Mouse (Mus musculus) thymus, postnatal 14 days (tissue): ENCODE data around the gene Myrip.
"Not testable (repeated sequence)": the region's sequence is repeated elsewhere in the genome, so short reads cannot be mapped to it uniquely, and the experiment has no call there.

Source experiments
- DNase-seq: peaks from one replicate; pipeline ENCODE4 v3.0.0; 2021

Gene Myrip

DNA sequence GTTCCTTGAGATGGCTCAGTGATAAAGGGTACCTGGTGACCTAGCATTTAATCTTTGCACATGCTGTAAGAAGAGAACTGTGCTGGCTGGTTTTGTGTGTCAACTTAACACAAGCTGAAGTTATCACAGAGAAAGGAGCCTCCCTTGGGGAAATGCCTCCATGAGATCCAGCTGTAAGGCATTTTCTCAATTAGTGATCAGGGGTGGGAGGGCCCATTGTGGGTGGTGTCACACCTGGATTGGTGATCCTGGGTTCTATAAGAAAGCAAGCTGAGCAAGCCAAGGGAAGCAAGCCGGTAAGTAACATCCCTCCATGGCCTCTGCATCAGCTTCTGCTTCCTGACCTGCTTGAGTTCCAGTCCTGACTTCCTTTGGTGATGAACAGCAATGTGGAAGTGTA lies at the start of gene Myrip:
Gene Myrip, plus strand, starts transcription at position 301 of the 400 bp plus-strand sequence.
- not testable (repeated sequence) for DNase-seq

DNA sequence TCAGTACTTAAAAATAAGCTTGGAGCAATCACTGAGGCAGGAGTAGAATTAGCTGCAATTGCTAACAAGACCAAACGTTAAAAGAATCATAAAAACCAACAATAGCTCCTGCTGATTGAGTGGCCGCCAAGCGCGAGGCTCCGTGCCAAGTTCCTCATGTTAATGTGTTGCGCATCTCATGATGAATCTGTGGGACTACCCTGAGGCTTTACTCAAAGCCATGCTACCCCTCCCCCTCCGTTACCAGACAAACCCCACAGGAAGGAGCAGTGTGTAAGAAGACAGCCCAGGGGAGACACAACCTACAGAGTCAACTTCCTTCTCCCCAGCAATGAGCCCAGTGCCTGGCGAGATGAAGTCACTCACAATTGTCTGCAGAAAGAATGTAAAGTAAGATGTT lies 41.5 kb upstream of the Myrip start:
- peak; percentile 61 for DNase-seq

DNA sequence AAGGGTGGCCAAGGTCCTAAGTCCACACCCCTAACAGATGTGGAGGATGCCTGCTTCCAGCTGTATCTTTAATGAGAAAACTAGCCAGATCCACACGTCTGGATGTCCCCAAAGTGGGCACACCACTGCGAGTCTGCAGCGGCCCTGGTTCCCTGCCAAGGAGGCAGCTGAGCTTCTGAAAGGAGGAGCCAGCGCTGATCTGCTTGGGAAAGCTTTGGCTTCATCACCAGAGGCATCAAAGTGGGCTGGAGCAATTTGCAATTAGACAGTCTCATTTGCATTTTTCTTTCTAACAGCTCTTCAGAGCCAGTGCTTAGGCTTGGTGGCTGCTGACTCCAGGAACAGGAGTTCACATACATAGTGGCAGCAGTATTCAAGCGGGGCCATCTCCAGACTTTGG lies 37.3 kb upstream of the Myrip start:
- DNase-seq, result no peak

DNA sequence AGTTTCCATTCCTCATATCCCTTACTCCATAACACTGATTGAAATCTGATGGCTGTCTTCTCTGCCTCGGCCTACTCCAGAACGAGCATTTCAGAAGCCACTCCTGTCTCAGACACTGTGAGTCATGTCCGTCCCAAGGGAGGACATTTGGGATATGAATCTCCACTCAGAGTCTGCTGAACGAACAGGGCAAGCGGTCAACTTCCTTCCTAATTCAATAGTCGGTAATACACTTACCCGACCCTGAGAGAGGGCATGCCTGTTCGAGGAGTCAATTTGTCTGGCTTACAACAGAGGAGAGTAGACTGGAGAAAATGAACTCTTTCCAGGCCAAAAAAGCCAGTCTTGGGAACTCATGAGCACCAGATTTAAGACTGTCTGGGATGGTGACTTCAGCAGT lies 28.2 kb upstream of the Myrip start:
- no peak for DNase-seq

DNA sequence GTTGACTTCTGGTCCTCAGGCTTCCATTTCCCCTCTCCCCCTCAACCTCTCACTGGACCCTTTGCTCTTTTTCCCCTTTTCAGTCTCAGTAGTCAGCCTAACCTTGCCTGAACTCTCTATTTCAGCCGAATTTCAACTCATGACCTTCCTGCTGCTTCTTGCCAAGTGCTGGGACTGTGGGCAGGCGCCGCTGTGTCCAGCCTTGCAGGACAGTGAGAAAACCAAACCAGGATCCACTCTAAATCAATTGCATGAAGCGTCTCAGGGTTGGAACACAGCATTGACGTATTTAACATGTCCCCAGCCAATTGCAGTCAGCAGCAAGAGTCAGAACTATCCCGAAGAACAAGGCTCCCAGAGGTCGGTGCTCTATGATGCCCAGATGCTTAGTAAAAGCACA lies 26.1 kb upstream of the Myrip start:
- DNase-seq, result no peak

DNA sequence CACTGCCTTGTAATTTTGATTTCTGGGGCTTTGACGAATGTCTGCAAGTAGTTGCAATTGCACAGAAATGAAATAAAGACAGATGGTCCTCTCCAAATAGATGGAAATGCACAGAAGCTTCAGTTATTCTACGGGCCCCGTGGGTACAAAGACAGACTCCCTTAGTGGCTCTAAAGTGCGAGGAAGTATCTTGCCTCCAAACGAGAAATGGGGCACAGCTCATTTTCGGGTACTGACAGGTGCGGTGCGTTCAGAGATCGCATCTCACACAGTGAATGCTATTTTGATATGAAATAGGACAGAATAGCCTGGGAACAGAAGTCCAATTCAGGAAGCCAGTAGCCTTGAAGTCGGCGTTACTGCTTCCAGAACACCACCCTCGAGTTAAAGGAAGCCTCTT lies 20.2 kb upstream of the Myrip start:
- DNase-seq, result no peak

DNA sequence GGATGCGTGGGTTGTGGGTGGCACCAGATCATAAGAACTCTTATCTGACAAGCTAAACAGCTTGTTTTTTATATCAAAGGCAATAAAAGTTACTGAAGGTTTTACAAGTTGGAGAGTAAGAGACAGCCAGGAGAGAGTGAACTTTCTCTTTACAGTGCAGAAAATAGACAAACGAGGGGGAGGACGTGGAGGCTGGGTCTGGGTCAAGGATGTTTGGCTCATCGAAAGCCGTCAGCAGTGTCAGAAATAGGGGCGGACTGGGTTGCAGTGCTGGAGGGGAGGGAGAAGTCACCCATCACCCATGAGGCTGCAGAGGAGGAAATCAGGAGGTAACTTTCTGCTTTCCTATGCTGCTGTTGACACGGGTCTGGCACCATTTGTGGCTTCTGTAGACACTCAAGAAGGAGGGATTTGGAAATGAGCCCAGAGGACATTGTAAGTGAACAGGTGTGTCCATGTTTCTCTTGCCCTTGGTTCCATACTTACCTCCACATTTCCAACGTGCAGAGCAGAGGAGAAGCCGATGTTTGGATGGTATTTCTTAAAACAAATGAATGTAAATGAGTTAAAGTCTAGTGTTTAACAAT lies 18.8 kb upstream of the Myrip start:
- DNase-seq, result no peak

DNA sequence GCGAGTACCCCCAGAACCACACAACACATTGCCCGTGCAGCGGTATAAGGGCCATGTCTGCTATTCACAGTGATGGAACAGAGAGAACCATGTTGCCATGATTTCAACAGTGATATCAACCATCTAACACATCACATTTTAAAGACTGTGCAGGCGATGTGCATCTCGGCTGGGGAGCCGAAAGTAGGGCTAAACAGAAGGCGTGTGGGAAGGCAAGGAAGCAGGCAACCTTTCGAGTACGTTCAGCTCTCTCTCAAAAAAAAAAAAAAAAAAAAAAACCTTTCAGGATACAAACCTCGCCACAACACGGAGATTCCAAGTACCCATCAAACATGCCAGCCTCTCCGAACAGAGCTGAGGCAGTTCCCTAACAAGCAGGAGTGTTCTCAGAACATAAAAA lies 17.8 kb upstream of the Myrip start:
- DNase-seq, result no peak

DNA sequence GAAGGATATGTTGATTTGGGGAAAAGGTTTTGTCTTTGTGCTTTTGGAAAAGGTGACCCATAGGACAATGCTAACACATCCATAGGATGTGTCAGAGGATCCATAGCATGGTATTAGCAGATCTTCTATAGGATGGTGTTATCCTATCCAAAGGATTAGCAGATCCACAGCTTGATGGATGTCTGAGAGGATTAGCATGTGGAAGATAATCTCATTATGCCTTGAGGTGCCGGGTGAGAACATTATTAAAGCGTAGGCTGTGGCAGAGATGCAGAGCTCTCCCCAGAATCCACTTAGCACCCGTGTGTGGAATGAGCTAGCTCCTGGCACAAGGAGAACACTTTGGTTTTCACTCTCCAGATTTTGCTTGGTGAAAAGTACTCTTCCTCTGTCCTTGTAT lies 13.3 kb upstream of the Myrip start:
- DNase-seq, result no peak

DNA sequence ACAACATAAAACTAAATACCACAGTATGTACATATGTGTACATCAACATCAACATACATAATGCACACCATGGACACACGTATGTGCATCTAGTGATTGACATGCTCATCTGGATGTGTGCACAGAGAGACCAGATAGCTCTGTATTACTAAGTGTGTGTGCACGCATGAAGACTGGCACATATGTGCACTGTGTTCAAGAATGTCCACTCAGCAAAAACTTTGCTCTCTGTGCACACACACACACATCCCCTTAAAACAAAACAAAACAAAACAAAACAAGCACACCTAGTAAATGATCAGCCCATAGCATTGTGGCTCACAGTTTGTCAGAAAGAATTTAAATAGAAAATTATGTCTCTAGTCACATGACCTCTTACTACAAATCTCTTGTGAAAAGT lies 10.9 kb upstream of the Myrip start:
- no peak for DNase-seq

DNA sequence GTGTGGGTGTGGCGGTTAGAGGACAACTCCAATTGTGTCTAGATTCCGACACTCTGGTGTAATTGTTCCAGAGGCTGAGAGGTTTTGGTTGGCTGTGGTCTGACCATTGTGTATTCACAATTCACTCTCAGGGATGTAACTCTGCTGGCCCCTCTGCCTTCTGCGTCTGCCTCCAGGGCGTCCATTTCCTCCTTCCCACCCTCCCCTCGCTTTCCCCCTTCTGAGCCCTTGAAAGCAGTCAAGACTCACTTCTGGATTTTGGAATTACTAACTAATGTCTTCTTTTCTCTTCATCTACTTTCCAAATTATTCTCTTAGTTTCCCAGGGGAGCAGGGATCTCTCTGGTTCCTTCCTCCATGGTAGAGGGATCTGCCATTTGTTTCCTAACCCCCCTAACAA lies 8.8 kb upstream of the Myrip start:
- DNase-seq, result no peak

DNA sequence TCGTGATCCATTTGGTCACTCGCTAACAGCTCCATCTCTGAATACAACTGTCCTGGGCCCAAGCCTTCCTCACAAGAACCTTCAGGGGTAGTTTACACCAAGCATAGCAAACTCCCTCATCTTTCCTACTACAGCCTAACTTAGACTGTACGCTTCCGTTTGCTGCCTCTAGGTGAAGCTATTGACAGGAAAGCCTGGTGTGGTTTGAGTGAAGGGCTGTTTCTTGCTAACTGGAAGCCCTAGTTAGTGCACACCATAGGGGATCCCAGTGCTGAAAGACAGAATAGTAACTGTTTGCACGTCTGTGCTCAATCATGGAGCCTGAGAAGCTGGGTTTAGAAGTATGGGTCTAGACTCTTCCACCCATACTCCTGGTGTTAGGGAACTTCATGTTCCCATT lies 5.8 kb upstream of the Myrip start:
- no peak for DNase-seq

DNA sequence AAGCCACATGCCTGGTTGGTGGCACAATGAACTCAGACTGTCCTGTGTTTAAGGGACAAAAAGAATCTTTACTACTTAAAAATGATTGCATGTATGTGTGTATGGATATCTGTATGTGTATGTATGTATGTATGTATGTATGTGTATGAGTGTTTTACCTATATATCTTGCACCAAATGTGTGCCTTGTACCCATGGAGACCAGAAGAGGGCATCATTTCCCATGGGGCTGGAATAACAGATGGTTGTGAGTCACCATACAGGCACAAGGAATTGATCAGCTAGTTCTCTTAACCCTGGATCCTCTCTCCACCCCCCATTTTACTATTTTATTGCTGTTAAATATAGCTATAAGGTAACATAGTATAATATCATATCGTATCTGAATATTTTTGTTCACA lies 4.4 kb upstream of the Myrip start:
- DNase-seq, result no peak

DNA sequence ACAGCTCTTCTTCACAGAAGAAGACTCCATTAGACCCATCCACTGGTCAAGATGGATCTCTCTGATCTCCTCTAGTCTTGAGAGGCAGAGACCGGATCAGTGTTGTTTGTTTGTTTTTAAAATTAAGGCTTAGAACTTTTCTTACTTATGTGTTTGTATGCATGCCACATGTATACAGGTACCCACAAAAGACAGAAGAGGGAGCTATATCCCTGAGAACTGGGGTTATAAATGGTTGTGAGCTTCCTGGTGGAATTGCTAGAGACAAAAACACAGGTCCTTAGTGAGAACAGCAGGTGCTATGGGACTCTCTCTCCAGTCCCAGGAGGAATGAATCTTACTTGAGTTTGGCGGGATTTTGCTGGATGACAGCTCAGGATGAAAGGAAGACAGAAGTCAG lies 1.9 kb upstream of the Myrip start:
- no peak for DNase-seq

DNA sequence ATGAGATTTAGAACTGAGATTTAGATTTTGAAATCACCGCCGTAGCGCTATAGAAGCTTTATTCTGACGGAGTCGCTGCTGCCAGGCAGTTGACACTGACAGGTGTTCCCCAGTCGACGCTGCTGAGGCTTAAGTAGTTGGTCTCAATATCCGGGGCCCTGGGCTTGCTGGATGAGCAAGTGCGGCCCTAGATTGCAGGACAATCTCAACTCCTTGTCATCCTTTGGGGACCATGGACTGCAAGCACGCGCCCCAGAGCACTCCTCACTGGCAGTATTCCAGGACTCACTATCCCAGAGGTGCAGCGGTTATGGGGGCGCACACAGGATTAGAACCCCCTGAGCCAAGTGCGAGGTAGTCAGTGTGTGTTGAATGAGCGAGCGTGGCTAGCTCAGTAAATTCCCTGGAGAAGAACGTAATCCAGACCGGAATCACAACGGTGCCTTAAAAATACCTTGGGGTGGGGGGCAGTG lies 1.7 kb downstream of the Myrip start:
- no peak for DNase-seq

DNA sequence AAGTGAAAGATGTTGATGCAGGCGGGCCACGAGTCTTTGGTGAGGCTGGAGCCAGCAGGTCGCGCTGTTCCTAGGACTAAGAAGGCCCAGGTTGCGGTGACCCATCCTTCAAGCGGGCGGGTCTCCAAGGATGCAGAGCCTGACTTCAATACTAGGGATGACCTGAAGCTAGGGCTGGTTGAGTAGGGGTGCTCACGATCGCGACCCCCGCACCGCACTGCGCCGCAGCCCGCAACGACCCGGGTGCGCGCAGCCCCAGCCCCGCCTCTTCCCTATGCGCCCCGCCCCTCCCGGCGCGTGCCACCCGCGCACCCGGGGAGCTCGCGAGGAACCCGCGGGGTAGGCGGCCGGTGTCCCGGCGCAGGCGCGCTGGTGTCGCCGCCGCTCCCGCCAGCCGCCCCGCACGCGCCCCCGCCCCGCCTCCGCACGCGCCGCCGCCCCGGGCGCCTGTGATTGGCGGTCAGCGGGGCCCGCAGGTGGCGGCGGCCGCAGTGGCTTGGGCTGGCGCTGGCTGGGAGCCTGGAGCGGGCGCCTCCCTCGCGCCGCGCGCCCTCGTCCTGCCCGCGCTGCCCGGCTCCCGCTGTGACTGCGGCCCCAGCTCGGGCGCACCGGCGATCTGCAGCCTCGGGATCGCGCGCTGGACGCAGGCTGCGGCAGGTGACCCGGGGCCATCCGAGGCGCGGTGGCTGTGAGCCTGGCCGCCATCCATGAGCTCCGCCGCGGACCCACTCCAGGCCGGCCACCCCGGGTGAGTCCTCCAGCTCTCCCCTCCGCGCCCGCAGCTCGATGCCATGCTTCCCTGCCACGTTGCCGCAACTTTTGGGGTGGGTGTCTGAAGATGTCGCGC lies 2.4 kb downstream of the Myrip start:
- DNase-seq, result no peak

DNA sequence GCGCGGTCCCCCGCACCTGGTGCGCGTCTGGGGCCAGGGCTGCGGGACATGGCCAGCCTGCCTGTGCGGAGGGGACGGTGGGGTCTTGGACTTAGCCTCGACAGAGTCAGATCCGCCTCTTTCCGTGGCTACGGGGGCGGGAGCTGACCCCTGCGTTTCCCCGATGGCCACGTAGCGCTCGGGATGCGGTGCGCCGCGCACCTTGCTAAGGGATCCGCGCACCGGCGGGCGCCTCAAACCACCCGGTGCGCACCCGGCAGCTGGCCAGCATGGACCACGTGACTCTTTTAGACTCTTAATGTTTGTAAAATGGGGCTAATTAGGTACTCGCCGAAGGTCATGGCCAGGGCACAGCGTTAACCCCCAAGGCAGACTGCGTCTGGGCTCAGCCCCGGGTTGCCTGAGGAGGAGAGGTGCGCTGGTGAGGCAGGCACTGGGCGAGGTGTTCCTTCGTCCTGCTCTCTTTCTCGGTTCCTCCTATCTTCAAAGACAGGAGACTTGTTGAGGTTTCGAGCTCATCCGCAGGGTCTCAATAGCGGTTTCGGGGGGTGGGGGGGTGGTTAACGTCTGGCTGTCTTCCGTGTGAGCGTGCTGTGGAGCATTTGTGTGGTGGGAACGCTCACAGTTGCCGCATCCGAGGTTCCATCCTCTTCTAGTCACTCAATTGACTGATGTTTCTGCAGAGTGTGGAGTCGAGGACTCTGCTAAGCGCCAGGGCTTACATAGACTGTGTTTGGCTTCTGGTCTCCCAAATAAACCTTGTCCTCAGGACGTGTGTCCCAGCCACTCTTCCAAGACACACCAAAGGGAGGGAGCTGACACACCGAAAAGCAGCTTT lies 3.2 kb downstream of the Myrip start:
- no peak for DNase-seq

DNA sequence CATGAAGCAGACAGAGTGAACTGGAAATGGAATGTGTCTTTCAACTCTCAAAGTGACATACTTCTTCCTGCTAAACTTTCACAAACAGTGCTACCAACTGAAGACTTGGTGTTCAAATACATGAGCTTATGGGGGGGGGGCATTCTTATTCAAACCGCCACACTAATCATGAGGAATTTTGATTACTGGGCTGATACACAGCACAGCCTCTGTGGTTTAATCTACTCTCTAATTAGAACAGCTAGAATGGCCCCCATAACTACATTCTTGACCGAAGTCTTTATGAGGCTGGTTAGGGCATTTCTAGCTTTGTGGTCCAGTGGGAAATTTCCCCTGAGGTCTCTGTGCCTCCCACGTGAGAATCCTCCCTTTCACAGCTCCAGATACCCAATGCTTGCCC lies 13.9 kb downstream of the Myrip start:
- no peak for DNase-seq

DNA sequence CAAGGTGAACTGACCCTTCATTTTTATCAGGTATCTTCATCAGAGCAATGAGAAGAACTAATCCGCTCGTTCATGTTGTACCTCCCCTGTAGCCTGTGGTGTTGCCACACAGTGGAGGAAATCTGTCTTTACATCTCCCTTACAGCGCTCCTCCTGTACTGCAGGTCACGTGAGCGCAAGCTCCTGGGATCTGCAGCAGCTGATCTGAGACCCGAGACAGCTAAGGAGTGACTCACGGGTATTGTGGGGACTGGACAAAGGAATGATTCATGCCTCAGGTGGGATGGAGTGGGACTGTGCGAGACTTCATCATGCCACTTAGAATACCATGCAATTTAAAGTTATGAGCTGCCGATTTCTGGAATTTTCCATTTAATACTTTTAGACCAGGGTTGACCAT lies 17.8 kb downstream of the Myrip start:
- DNase-seq, result no peak

DNA sequence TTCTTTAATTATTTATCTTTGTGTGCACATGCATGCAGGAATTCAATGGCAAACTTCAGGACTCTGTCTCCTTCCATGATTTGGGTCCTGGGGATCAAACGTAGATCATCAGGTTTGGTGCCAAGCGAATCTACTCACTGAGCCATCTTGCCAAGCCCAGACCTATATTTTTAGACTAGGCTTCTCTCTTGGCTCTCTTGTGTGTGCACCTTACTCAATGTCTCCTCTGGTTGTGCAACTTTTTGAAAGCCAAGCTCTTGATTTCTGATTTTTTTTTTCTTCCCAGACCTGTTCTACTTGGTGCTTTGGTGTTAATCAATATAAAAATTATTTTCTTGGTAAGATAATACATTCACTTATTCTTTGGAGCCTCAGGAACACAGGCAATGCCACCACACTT lies 19.3 kb downstream of the Myrip start:
- DNase-seq, result no peak

DNA sequence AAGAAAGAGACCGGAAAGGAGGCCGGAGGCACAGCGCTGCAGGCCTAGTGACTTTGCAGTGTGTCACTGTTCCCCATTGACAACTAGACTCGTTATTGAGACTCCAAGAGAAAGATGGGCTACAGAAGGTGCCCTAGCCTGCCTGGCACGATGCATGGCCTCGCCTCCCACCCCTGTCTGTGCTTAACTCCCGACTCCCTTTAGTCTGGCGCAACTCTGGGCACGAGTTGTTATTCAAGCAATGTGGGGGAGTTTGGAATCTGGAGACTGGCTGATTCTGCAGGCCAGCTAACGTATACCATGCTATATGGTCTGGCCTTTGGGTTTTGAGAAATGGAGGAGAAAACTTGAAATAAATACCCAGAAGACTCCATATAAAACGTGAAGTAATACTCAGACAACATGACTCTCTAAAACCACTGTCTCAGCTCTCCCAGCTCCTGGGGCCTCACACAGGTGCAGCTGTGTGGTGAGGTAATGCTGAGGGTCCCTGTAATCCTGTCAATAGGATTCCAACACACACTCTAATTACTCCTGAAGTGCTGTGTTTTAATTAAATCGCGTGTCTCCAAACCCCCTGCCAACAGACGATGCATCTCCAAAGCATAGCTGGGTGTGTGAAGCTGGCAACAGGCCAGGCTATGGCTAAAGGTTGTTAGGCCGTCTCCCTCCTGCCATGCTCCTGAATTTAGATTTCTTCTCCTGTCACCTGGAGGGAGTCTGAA lies 21.6 kb downstream of the Myrip start:
- DNase-seq, result no peak

DNA sequence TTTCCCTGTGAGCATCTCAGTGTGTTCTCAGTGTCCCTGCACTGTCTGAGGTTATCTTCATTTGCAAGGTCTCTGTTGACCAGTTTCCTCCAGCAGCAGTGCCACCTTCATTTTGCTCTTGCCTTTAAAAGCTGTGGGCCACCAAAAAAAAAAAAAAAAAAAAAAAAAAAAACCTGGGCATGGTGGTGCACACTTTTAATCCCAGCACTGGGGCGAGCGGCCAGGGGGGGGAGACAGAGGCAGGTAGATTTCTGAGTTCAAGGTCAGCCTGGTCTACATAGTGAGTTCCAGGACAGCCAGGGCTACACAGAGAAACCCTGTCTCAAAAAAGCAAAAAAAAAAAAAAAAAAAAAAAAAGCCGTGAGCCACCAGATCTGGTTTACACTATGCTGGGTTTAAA lies 29.7 kb downstream of the Myrip start:
- not testable (repeated sequence) for DNase-seq

DNA sequence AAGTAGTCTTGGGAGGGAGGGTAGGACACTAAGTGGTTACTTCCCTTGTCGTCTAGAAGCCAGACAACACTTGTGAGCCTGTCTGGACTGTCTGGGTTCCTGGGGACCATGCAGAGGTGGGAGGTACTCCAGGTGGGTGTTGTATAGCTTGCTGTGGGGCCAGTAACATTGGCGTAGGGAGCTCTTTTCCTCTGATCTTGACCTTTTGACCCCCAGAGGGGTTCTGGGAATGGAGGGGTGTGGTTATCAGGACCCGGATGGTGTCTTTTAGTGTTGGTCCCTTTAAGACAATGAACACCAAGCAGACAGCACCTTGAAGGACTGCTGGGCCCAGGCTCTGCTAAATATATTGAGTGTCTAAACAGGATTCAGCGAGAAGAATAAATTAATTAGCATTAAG lies 36.9 kb downstream of the Myrip start:
- no peak for DNase-seq
